11 mouse cellular contexts compared by ENCODE assay signal in the genomic region with DNA sequence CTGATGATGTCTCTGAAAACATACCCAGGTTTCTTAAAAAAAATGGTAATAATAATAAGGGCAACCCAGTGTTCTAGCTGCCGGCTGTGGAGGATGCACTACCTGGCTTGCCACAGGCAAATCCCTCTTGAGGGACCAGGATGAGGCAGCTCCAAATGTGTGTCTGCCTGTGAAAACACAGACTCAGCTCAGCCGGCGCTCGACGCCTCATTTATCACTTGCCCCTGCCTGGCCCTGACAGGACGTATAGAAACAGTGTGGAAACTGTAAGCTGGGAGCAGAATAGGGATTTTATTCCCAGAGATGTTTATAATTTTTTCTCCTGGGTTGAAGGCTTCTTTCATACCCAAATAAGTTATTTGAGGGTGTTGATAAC.
DNase-seq lines count a peak whose midpoint lies in the region; ATAC-seq lines count a peak whose summit lies in the region.
"Had no signal": no experiment of that assay in that cellular context is flagged by ENCODE, and none has a peak within 500 bp of the region (broad histone marks: within the 10 kb centered on the region; RNA-seq: fewer than 3 reads in every experiment).

No protein-coding gene starts in this region.

- WGBS in heart, embryonic 15.5 days, result 48% methylated on average over 6 of the region's 6 CpGs
- WGBS in neural tube, embryonic 13.5 days, result 13% methylated on average over 6 of the region's 6 CpGs
- WGBS in limb, embryonic 12.5 days, result 30% methylated on average over 6 of the region's 6 CpGs

- H3K27ac ChIP-seq in heart, embryonic 15.5 days, result peak overlapping the region; percentile 17; the same call in 1 of the 2 replicates
- H3K27ac ChIP-seq in neural tube, embryonic 13.5 days (replicated peaks), result peak overlapping the region; percentile 65
- H3K27ac ChIP-seq in limb, embryonic 12.5 days, result peak overlapping the region; percentile 66

- ATAC-seq in heart, embryonic 15.5 days (replicated peaks; ENCODE audit: insufficient number of reproducible peaks, insufficient read depth, low FRiP score, low read depth), result no peak
- no peak for ATAC-seq in neural tube, embryonic 13.5 days (ENCODE audit: low read depth)
- no peak for ATAC-seq in limb, embryonic 12.5 days (ENCODE audit: insufficient number of reproducible peaks, insufficient read depth, low FRiP score, low TSS enrichment, low read depth)
- ATAC-seq: liver, postnatal 0 days had no signal

- no peaks in the 10 kb centered on the region for H3K27me3 ChIP-seq in heart, embryonic 15.5 days
- peaks cover 28% of the 10 kb centered on the region for H3K27me3 ChIP-seq in neural tube, embryonic 13.5 days
- no peaks in the 10 kb centered on the region for H3K27me3 ChIP-seq in limb, embryonic 12.5 days

- no peaks in the 10 kb centered on the region for H3K9me3 ChIP-seq in heart, embryonic 15.5 days (replicated peaks)
- H3K9me3 ChIP-seq in neural tube, embryonic 13.5 days, result no peaks in the 10 kb centered on the region
- no peaks in the 10 kb centered on the region for H3K9me3 ChIP-seq in limb, embryonic 12.5 days

- DNase-seq in heart, adult 18-20 months, result no peak
- no peak for DNase-seq in neural tube, embryonic 10.5 days (ENCODE audit: extremely low spot score, low spot score)
- DNase-seq in layer of hippocampus, adult 9-11 months, result no peak
- no peak for DNase-seq in frontal cortex, postnatal 36 days (ENCODE audit: low spot score in 2 of 2)
- DNase-seq: liver, postnatal 0 days; thymus, adult 18-20 months had no signal

- no peaks in the 10 kb centered on the region for H3K36me3 ChIP-seq in heart, embryonic 15.5 days
- H3K36me3 ChIP-seq in neural tube, embryonic 13.5 days, result no peaks in the 10 kb centered on the region
- no peaks in the 10 kb centered on the region for H3K36me3 ChIP-seq in limb, embryonic 12.5 days
- H3K36me3 ChIP-seq: G1E had no signal

- no peak overlapping the region for H3K9ac ChIP-seq in heart, embryonic 15.5 days
- no peak overlapping the region; the same call in 1 of the 2 replicates for H3K9ac ChIP-seq in neural tube, embryonic 13.5 days
- H3K9ac ChIP-seq in limb, embryonic 12.5 days (replicated peaks), result no peak overlapping the region
- H3K9ac ChIP-seq: liver, postnatal 0 days had no signal

- H3K4me2 ChIP-seq in heart, embryonic 15.5 days, result no peak overlapping the region
- H3K4me2 ChIP-seq in neural tube, embryonic 13.5 days, result no peak overlapping the region
- H3K4me2 ChIP-seq in limb, embryonic 12.5 days, result no peak overlapping the region

- peaks cover 26% of the 10 kb centered on the region for H3K4me1 ChIP-seq in heart, embryonic 15.5 days (replicated peaks)
- peaks cover 46% of the 10 kb centered on the region for H3K4me1 ChIP-seq in neural tube, embryonic 13.5 days (replicated peaks)
- peaks cover 47% of the 10 kb centered on the region for H3K4me1 ChIP-seq in limb, embryonic 12.5 days (replicated peaks)

- H3K4me3 ChIP-seq in heart, embryonic 15.5 days, result no peak overlapping the region
- no peak overlapping the region for H3K4me3 ChIP-seq in neural tube, embryonic 13.5 days
- no peak overlapping the region for H3K4me3 ChIP-seq in limb, embryonic 12.5 days (replicated peaks)
- H3K4me3 ChIP-seq: myocyte had no signal
